Mouse (Mus musculus): Measurements from ENCODE around the gene Patz1.

The Patz1 gene

DNA sequence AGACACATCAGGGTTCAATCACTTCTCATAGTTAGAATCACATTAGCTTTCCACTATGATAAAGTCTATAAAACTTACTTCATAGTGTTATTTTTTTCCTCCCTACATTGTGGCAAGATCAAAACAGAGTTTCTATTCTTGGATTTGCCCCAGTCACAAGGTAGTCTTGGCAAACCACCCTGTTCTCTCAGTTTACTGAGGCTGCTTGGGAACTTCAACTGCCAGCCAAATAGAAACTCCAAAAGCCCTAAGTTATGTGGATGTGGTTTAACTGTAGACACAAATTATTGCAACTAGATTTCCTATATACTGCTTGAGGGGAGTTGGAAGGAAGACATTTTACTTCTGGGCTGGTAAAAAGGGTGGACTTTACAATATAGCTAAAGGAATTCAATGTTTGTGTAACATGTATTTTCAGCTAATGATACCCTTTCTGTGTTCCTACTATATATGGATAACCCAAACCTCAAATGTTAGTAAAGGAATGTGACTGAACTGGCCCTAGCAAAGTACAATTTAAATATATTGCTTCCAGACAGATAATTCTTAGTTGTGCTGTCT lies 41.3 kb downstream of the Patz1 start, which contains the start of gene Pik3ip1:
TSS of gene Pik3ip1 (plus strand) at position 511 of the 561 bp plus-strand sequence.
- no peak for DNase-seq (ENCODE audit: low read depth, low spot score)

DNA sequence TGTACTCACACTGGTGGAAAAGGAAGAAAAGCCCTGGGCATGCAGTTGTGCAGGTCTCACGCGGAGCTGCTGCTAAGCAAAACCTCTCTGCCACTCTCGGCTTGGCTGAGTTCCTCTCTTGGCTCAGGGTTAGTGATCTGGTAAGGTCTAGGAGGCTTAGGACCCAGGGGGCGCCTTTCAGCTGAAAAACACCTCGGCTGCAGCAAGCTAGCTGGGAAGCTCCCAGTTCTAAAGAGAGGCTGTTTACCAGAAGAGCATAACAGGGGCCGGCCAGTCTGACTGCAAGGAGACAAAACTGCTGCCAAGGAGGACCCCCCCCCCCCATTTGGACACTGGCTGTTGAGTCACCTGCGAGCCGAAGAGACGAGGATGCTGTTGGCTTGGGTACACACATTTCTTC lies 41.9 kb downstream of the Patz1 start:
- no peak for DNase-seq (ENCODE audit: low read depth, low spot score)

GRCm38 (mm10) chr11:3330991-3331750 lies 42.5 kb downstream of the Patz1 start:
- DNase-seq (ENCODE audit: low read depth, low spot score): no peak

- peak; percentile 99 for DNase-seq (ENCODE audit: low read depth, low spot score)
Observed at GRCm38 (mm10) chr11:3331756-3332642, 43.3 kb downstream of the Patz1 start.

GRCm38 (mm10) chr11:3333111-3333695 lies 44.5 kb downstream of the Patz1 start:
- no peak for DNase-seq (ENCODE audit: low read depth, low spot score)

DNA sequence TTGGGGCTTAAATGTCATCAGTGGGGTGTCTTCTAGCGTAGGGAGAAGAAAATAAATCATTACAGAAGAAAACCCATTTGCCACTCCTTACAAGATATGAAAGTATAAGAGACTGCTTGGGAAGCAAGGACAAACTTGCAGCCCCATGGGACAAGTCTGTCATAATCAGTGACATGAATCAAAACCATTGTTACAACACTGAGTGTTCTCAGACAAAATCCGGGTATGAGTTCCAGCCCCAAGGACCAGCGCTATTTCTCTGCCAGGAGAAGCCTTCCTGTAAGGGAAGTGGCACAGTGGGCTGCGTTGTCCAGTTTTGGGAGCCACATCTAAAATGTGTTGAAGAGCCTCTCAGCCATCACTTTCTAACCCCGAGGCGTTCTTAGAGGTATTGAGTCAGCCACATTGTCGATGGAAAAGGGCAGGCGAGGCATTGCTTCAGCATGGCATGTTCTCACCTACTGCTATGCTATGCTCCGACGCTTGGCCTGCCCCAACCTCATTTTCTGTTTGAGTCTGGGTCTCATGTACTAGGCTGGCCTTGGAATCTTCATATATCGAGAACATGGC lies 45.6 kb downstream of the Patz1 start:
- no peak for DNase-seq (ENCODE audit: low read depth, low spot score)

- DNase-seq (ENCODE audit: low read depth, low spot score): no peak
Observed at GRCm38 (mm10) chr11:3334711-3335316, 46.1 kb downstream of the Patz1 start.

GRCm38 (mm10) chr11:3335651-3336216 lies 47.1 kb downstream of the Patz1 start:
- no peak for DNase-seq (ENCODE audit: low read depth, low spot score)

- DNase-seq (ENCODE audit: low read depth, low spot score): no peak
Observed at GRCm38 (mm10) chr11:3336602-3337001, 47.9 kb downstream of the Patz1 start.

- no peak for DNase-seq (ENCODE audit: low read depth, low spot score)
Observed at GRCm38 (mm10) chr11:3337173-3337955, 48.7 kb downstream of the Patz1 start.

DNA sequence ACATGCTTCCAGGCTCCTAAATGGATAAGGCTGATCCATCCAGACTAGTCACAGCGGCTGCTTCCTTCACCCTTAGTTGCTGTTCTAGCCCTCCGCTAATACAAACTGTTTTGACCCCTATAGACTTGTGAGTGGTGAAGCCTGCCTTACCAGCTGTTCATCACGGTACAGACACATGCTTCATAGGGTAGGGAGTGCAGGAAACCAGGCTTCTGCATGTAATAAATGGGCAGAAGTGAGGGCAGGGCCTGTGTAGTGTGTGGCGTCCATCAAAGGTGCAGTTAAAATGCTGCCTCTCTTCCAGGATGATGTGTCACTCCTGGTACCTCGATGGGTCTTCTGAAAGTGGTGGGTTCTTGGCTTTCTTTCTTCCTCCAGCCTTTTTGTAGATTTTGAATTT lies 49.3 kb downstream of the Patz1 start:
- DNase-seq (ENCODE audit: low read depth, low spot score): no peak

DNA sequence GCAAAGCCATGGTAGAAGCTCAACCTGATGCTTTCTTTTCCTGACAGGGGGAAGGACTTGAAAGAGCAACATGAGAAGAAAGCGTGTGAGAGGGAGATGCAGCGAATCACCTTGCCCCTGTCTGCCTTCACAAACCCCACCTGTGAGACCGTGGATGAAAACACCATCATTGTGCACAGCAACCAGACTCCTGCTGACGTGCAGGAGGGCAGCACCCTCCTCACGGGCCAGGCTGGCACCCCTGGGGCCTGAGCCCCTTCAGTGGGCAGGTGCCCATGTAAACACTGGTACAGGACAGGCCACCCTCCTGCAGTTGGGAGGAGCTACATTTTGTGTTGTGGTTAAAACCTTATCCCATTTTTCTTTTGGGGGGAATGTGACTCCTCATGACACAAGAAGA lies 52.8 kb downstream of the Patz1 start:
- no peak for DNase-seq (ENCODE audit: low read depth, low spot score)

DNA sequence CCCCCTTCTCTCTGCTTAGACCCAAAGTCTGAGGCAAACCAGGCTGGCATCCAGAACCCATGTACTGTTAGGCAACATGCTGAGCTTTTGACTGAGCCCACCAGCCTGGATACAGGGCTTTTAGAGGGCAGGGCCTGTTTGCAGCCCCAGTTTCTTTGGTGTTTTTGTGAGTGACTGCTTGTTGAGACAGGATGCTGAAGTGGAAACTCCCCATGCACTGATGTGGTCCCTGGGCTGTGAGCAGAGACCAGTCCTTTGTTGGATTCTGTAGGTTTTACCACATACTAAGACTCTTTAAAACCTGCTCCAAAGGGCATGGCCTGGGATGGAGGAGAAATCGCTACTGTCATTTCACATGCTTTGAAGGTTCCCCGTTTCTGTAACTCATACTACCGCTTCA lies 56.2 kb downstream of the Patz1 start:
- no peak for DNase-seq (ENCODE audit: low read depth, low spot score)

- no peak for DNase-seq (ENCODE audit: low read depth, low spot score)
Observed at GRCm38 (mm10) chr11:3346351-3346750, 57.7 kb downstream of the Patz1 start.

GRCm38 (mm10) chr11:3347091-3347834 lies 58.6 kb downstream of the Patz1 start:
- DNase-seq (ENCODE audit: low read depth, low spot score): peak; percentile 86

DNA sequence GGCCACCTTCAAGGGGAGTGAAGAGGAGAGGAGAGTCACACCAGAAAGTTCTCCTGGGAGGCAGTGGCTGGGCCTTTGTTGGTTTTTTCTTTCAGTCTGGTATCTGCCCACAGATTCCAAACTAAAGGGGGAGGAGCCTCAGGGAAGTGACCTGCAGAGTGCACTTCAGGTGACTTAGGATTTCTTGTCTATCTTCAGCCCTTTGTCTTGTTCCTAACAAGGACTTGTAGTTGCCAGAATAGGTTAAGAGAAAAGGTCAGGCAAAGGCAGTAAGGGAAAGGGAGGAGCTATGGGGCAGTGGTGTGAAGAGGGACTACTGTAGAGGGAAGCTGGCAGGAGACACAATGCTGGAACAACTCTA lies 59.1 kb downstream of the Patz1 start:
- DNase-seq (ENCODE audit: low read depth, low spot score): no peak

DNA sequence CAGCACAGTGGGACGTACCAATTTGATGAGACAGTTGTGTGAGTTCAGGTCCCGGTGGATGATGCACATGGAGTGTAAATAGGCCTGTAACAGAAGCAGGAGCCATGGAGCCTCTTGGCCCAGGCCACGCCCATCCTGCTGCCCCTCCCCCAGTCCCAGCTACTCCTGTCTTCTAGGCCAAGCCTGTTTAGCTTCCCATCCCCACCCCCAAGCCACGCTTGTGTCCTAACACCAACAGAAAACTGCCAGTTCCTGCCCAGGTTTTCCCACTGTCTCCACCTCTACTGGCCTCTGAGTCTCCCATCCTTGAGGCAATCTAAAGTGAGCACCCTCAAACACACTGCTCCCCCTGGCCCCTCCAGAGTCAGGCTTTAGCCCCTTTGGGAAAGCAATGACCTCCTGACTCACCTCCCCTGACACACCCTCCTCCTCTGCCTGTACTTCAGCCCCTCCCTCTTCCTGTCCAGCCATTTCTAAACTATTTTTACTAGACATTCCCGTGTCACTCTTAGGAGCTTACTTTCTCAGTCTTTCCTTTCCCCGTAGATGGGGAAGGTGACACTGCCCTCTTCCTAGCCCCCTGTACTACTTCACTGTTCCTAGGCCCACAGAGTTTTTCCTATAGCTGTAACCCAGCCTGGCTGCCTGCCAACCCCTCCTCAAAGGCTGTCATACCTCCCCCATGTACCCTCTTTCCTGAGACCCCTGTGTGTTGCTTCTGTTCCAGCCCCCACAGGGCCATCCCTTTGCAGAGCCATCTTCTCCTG lies 60.1 kb downstream of the Patz1 start:
- peak; percentile 86 for DNase-seq (ENCODE audit: low read depth, low spot score)

DNA sequence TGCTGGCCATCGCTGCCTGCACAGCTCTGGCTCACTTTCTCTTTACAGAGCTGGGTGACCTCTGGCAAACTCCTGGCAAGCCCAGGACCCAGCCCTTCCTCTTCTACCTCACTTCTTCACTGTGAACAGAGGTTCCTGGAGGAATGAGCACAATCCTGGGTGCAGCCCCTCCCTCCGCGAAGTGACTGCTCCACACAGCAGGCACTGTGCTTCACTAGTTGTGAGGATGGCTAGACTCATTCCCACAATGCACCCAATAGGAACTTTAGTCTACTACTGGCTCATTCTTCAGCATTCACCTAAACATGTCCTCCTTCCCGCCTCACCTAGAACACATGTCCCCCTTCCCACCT lies 60.6 kb downstream of the Patz1 start:
- DNase-seq (ENCODE audit: low read depth, low spot score): no peak

DNA sequence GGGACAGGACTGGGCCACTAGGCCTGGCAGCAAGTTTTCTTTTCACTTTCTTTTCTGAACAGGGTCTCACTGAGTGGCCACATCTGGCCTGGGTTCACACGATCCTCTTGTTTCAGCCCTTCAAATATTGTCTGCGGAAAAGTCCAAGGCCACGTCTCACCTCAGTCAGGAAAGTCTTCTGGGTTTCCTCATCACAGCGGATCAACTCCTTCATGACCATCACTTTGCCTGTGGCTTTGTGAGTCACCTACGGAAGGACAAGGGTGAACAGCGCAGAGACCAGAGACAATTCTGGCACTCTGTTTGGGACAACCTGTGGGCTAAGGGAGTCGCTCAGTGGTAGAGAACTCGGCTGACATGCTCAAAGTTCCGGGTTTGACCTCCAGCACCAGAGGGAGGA lies 63.5 kb downstream of the Patz1 start:
- no peak for DNase-seq (ENCODE audit: low read depth, low spot score)
